Mouse (Mus musculus): ENCODE results near the gene BB287469. TPM values are rescaled to one million over a fixed set of nuclear protein-coding genes. Genes with fewer than 3 reads are reported as not detected.
"Not testable (repeated sequence)": the region's sequence is repeated elsewhere in the genome, so short reads cannot be mapped to it uniquely, and the experiment has no call there.

BB287469 gene
- not detected in 2 replicates for polyA plus RNA-seq (2012; rRNA removed)

GRCm38 (mm10) chr12:87816277-87816676 lies at the start of gene BB287469:
Gene BB287469 (plus strand): TSS chr12:87816577.
- not testable (repeated sequence) for H3K27ac ChIP-seq (ENCODE audit: insufficient read depth, low read length); H3K4me3 ChIP-seq (replicated peaks; ENCODE audit: insufficient read depth, low read depth, low read length); H3K4me1 ChIP-seq (ENCODE audit: control insufficient read depth, insufficient read depth, low read length); H3K27me3 ChIP-seq (ENCODE audit: control insufficient read depth, insufficient read depth, low read length); DNase-seq
- WGBS, result 88% methylated on average over 5 of the region's 6 CpGs

GRCm38 (mm10) chr12:87775655-87776054 lies 40.7 kb upstream of the BB287469 start, which contains the start of gene Gm21319:
Gene Gm21319 (minus strand): TSS chr12:87775755.
- 80% methylated on average over 4 of the region's 4 CpGs for WGBS
- not testable (repeated sequence) for H3K4me3 ChIP-seq (replicated peaks; ENCODE audit: insufficient read depth, low read depth, low read length); DNase-seq; H3K4me1 ChIP-seq (ENCODE audit: control insufficient read depth, insufficient read depth, low read length); H3K27ac ChIP-seq (ENCODE audit: insufficient read depth, low read length); H3K27me3 ChIP-seq (ENCODE audit: control insufficient read depth, insufficient read depth, low read length)

- not testable (repeated sequence) for H3K27me3 ChIP-seq (ENCODE audit: control insufficient read depth, insufficient read depth, low read length); H3K27ac ChIP-seq (ENCODE audit: insufficient read depth, low read length); H3K4me1 ChIP-seq (ENCODE audit: control insufficient read depth, insufficient read depth, low read length); DNase-seq; H3K4me3 ChIP-seq (replicated peaks; ENCODE audit: insufficient read depth, low read depth, low read length)
- 83% methylated on average over 1 of the region's 1 CpGs for WGBS
These were observed 21.2 kb upstream of the BB287469 start, which contains the start of gene Gm21936 for GRCm38 (mm10) chr12:87795212-87795611. Gene Gm21936 (plus strand): TSS chr12:87795512.

GRCm38 (mm10) chr12:87797971-87798370 lies 18.4 kb upstream of the BB287469 start:
- not testable (repeated sequence) for H3K4me3 ChIP-seq (replicated peaks; ENCODE audit: insufficient read depth, low read depth, low read length); H3K27ac ChIP-seq (ENCODE audit: insufficient read depth, low read length); DNase-seq; H3K4me1 ChIP-seq (ENCODE audit: control insufficient read depth, insufficient read depth, low read length); H3K27me3 ChIP-seq (ENCODE audit: control insufficient read depth, insufficient read depth, low read length)
- 90% methylated on average over 5 of the region's 5 CpGs for WGBS

DNA sequence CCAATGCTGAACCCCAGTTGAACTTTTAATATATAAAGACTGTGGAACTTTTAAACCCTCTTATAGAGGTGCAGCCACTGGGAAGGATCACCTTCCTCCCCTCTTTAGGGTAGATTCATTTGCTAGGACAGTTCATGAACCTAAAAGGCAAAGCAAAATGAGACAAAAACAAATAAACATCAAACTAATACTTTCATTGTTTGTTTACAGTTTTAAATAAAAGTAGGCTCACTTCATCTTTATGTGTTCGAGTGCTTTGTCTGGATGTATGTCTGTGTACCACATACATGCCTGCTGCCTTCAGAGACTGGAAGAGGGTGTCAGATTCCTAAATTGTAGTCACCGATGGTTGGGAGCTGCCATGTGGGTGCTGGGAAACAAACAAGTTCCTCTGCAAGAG lies 25.9 kb downstream of the BB287469 start, which contains the start of gene Gm2001:
Gene Gm2001, minus strand, starts transcription at position 101 of the 400 bp plus-strand sequence.
- not testable (repeated sequence) for H3K4me1 ChIP-seq (ENCODE audit: control insufficient read depth, insufficient read depth, low read length); H3K27ac ChIP-seq (ENCODE audit: insufficient read depth, low read length); H3K4me3 ChIP-seq (replicated peaks; ENCODE audit: insufficient read depth, low read depth, low read length); H3K27me3 ChIP-seq (ENCODE audit: control insufficient read depth, insufficient read depth, low read length); DNase-seq
- 72% methylated on average over 2 of the region's 2 CpGs for WGBS

- not testable (repeated sequence) for DNase-seq; H3K27ac ChIP-seq (ENCODE audit: insufficient read depth, low read length); H3K4me3 ChIP-seq (replicated peaks; ENCODE audit: insufficient read depth, low read depth, low read length); H3K4me1 ChIP-seq (ENCODE audit: control insufficient read depth, insufficient read depth, low read length); H3K27me3 ChIP-seq (ENCODE audit: control insufficient read depth, insufficient read depth, low read length)
- WGBS, result no CpG with 5 or more reads among the region's 2 CpGs
These were observed 34.3 kb downstream of the BB287469 start for GRCm38 (mm10) chr12:87850657-87851056.

DNA sequence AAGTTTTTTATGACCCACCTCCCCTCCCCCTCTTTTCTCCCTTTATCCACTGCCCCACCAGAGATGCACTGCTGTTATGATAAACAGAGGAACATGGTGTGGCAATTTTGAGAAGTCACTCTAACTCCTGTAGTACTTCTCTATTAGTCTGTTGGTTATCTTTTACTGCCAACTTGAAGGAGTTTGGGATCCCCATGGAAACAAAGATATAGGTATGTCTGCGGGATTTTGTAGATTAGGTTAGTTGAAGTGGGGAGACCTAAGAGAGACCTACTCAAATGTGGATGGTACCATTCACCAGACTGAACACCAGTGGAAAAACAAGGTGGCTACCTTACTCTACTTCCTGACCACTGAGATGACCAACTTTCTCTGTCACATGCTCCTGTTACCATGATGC lies 39.7 kb downstream of the BB287469 start:
- H3K27me3 ChIP-seq (ENCODE audit: control insufficient read depth, insufficient read depth, low read length); DNase-seq; H3K4me1 ChIP-seq (ENCODE audit: control insufficient read depth, insufficient read depth, low read length); H3K4me3 ChIP-seq (replicated peaks; ENCODE audit: insufficient read depth, low read depth, low read length); H3K27ac ChIP-seq (ENCODE audit: insufficient read depth, low read length): not testable (repeated sequence)
- WGBS, result 85% methylated on average over 1 of the region's 1 CpGs

DNA sequence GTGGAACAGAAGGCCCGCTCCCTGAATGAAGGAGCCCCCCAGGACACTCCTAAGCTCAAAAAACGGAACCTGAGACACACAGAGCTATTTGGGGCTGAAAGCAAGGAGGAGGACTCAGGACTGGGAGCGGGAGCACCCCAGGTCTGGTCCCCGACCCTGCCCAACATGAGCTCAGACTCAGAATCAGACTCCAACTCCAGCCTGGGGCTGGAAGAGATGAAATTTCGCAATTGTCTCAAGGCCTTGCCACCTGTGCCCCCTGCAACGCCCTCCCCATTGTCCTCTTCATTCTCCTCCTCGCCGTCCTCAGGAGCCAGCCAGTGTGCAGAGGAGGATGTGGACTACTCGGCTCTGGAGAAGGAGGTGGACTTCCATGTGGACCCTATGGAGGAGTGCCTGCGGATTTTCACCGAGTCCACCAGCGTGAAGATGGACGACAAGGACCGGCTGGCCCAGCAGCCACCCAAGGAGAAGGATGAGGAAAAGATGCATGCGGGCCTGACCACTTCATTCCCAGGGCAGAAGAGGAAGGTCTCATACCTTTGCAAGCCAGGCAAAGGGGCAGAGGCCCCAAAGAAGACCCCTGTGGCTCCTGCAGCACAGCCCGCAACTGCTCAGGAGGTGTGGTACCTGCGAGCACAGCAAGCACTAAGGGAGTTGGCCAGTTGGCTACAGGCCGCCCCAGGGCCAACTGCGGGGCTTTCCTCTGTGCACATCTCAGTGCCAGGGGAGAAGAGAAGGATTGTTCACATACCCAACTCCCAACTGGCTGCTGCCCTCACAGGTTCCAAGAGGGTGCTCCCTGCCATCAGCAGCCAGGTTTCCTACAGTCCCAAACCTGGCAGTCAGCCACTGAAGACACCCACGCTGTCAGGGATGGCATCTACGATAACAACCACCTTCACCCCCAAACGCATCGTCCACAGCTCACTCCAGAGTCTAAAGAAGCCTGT lies 45.6 kb downstream of the BB287469 start:
- H3K4me3 ChIP-seq (replicated peaks; ENCODE audit: insufficient read depth, low read depth, low read length); H3K27me3 ChIP-seq (ENCODE audit: control insufficient read depth, insufficient read depth, low read length); DNase-seq; H3K27ac ChIP-seq (ENCODE audit: insufficient read depth, low read length); H3K4me1 ChIP-seq (ENCODE audit: control insufficient read depth, insufficient read depth, low read length): not testable (repeated sequence)
- 83% methylated on average over 23 of the region's 23 CpGs for WGBS

DNA sequence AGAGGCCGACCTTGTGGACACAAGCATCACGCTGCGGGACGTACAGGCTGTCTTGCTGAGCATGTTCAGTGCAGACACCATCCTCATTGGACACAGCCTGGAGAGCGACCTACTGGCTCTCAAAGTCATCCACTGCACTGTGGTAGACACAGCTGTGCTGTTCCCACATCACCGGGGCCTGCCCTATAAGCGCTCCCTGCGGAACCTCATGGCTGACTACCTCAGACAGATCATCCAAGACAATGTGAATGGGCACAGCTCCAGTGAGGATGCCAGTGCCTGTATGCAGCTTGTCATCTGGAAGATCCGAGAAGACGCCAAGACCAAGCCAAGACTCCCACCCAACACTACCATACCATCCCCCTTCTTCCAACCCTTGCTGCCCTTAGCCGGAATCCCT lies 47.3 kb downstream of the BB287469 start:
- not testable (repeated sequence) for H3K4me3 ChIP-seq (replicated peaks; ENCODE audit: insufficient read depth, low read depth, low read length); H3K27ac ChIP-seq (ENCODE audit: insufficient read depth, low read length); H3K27me3 ChIP-seq (ENCODE audit: control insufficient read depth, insufficient read depth, low read length); DNase-seq; H3K4me1 ChIP-seq (ENCODE audit: control insufficient read depth, insufficient read depth, low read length)
- WGBS, result 81% methylated on average over 10 of the region's 11 CpGs

DNA sequence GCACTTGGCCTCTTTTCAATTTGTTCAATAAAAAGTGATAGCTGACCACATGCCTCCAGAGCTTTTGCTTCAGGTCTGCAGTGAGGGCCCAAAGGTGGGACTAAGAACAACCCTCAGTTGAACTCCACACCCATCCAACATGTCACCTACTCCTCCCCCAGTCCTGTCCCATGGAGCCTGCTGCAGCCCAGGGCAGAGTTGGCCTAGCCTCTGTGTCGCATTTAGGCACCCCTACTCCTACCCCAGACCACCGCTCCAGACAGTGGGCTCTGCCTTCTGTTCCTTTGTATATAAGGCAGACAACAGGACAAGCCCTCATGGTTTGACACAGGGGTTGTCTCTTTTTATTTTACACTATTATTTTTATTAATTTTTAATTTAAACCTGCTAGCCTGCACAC lies 47.7 kb downstream of the BB287469 start:
- DNase-seq; H3K27me3 ChIP-seq (ENCODE audit: control insufficient read depth, insufficient read depth, low read length); H3K27ac ChIP-seq (ENCODE audit: insufficient read depth, low read length); H3K4me3 ChIP-seq (replicated peaks; ENCODE audit: insufficient read depth, low read depth, low read length); H3K4me1 ChIP-seq (ENCODE audit: control insufficient read depth, insufficient read depth, low read length): not testable (repeated sequence)
- WGBS, result 73% methylated on average over 2 of the region's 2 CpGs

Data from cerebellum, adult 2 months (tissue).